Mouse (Mus musculus) neural tube, embryonic 14.5 days (tissue): ENCODE data around the gene Cd84. TPM values are rescaled to one million over a fixed set of nuclear protein-coding genes. Genes with fewer than 3 reads are reported as not detected.
"Not testable (repeated sequence)": the region's sequence is repeated elsewhere in the genome, so short reads cannot be mapped to it uniquely, and the experiment has no call there.

ENCODE experiments used
- ATAC-seq: fragments of 200-750 bp; cut with Nextera tagmentation; 2 replicates; pipeline ENCODE4 v1.8.0; 2017; ENCODE audit warnings: low read depth, mild to moderate bottlenecking, moderate TSS enrichment, moderate library complexity
- H3K27ac ChIP-seq: fragments of 300-500 bp; sonication (generic); 2 replicates; pipeline ENCODE4 v1.5.1; 2014; ENCODE audit warnings: low read depth, mild to moderate bottlenecking, control low read depth, low read length, moderate library complexity, mixed read lengths
- H3K27me3 ChIP-seq: fragments of 300-500 bp; sonication (generic); 2 replicates; pipeline ENCODE4 v1.6.1; 2014; ENCODE audit warnings: low read length; ENCODE audit not compliant: control insufficient read depth, insufficient read depth
- H3K36me3 ChIP-seq: fragments of 300-500 bp; sonication (generic); 2 replicates; pipeline ENCODE4 v1.6.1; 2014; ENCODE audit warnings: low read length, mixed read lengths; ENCODE audit not compliant: control insufficient read depth, insufficient read depth
- H3K4me1 ChIP-seq: fragments of 300-500 bp; sonication (generic); 2 replicates; pipeline ENCODE4 v1.6.1; 2014; ENCODE audit warnings: low read length; ENCODE audit not compliant: control insufficient read depth, insufficient read depth
- H3K4me2 ChIP-seq: fragments of 300-500 bp; sonication (generic); 2 replicates; pipeline ENCODE4 v1.6.1; 2014; ENCODE audit warnings: mild to moderate bottlenecking, low read depth, low read length, control low read depth
- H3K4me3 ChIP-seq: fragments of 300-500 bp; sonication (generic); 2 replicates; pipeline ENCODE4 v1.5.1; 2014; ENCODE audit warnings: low read depth, low read length, control low read depth, mixed read lengths
- H3K9ac ChIP-seq: fragments of 300-500 bp; sonication (generic); replicated peaks from 2 replicates; pipeline ENCODE4 v1.6.1; 2014; ENCODE audit warnings: low read depth, mild to moderate bottlenecking, control low read depth, low read length, mixed read lengths
- H3K9me3 ChIP-seq: fragments of 300-500 bp; sonication (generic); 2 replicates; pipeline ENCODE4 v1.6.1; 2016; ENCODE audit warnings: low read length; ENCODE audit not compliant: control insufficient read depth
- WGBS: fragments of 180-500 bp; shearing (Covaris S2); extraction: QIAGEN DNeasy Blood & Tissue Kit; methylation state at CpG from one replicate; pipeline ENCODE4 v1.1.7; 2014; 5-methylcytosine and 5-hydroxymethylcytosine counted together
- polyA plus RNA-seq: library from polyadenylated mRNA; unstranded; fragments of >200 nt; fragmentation: Nextera tagmentation; extraction: Ambion mirVana; gene quantifications from 2 replicates; pipeline ENCODE4 v1.2.1, GENCODE M21; 2014

Cd84 gene
- polyA plus RNA-seq = 0.95 and 1.5 TPM in 2 replicates

DNA sequence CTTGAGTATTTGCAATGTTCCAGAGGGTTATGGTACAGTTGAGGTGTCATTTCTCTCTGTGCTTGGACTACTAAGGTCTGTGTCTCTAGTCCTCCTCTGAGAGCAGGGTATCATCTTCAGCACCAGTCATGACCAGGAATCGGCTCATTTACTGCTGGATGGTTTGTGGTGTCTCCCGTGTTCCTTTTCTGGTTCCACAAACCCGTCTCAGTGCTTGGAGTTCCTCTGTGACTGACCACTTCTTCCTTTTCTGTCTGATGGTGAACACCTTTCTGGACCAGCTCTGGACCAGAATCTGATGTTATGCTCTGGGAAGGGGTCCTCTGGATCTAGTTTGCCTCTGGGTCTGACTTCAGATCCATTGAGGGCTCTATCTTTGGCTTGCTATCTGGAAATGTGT lies at the start of gene Cd84:
TSS of gene Cd84 (plus strand) at position 210 of the 400 bp plus-strand sequence.
- Histone ChIP-seq H3K27ac (no peak within 1 kb of the TSS), H3K4me1 (no peaks in the 10 kb centered on the region), H3K27me3 (no peaks in the 10 kb centered on the region), H3K4me2 (no peak within 1 kb of the TSS), H3K4me3 (no peak within 1 kb of the TSS), H3K9ac (no peak within 1 kb of the TSS), H3K36me3 (no peaks in the 10 kb centered on the region), H3K9me3 (no peaks in the 10 kb centered on the region)
- WGBS = 91% methylated on average over 3 of the region's 3 CpGs
- no peak for ATAC-seq

DNA sequence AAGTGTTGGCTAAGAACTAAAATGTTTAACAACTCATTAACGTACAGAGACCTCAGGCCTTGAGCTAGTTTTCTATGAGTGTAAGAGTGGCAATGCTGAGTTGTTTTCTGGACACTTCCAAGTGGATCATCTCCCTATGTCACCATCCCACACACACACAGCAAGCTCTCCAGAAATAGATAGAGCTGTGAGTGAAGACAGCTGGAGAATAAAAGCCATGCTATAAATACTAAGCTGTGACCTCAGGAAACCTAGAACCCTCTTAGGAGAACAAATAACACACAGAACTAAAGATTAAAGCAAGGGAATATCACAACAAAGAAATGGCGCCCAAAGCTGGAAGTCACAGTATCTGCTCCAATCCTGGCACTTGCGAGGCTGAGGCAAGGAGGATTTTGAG lies 48.0 kb upstream of the Cd84 start:
- 93% methylated on average over 3 of the region's 3 CpGs for WGBS
- H3K27me3 ChIP-seq = no peaks in the 10 kb centered on the region

DNA sequence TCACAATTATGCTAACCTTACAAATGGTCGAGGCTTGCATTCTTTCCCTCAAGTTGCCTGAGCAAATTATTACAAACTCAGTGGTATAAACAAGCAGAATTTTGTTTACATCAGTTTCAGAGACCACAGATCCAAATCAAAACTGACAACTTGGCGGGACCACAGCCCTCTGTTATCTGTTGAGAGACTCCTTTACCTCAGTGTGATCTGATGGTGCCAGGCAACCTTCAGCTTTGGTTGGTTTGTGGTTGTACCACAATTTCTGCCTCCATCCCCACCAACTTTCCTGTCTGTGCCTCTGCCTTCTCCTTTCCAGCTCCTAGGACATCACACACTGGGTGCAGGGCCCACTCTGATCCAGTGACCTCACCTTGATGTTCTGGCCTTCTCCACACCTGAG lies 43.3 kb upstream of the Cd84 start:
- H3K4me3 ChIP-seq = no peak overlapping the region
- no peaks in the 10 kb centered on the region for H3K36me3 ChIP-seq
- H3K27ac ChIP-seq = no peak overlapping the region
- 85% methylated on average over 2 of the region's 2 CpGs for WGBS
- no peaks in the 10 kb centered on the region for H3K27me3 ChIP-seq
- no peaks in the 10 kb centered on the region for H3K9me3 ChIP-seq
- H3K4me2 ChIP-seq = no peak overlapping the region
- H3K9ac ChIP-seq = no peak overlapping the region
- ATAC-seq = no peak
- no peaks in the 10 kb centered on the region for H3K4me1 ChIP-seq

More for the DNA sequence above, 48.0 kb upstream of the Cd84 start:
- no peak for ATAC-seq
- Histone ChIP-seq H3K4me2 (no peak overlapping the region), H3K36me3 (no peaks in the 10 kb centered on the region), H3K27ac (no peak overlapping the region), H3K9me3 (no peaks in the 10 kb centered on the region), H3K9ac (no peak overlapping the region), H3K4me3 (no peak overlapping the region), H3K4me1 (no peaks in the 10 kb centered on the region)

DNA sequence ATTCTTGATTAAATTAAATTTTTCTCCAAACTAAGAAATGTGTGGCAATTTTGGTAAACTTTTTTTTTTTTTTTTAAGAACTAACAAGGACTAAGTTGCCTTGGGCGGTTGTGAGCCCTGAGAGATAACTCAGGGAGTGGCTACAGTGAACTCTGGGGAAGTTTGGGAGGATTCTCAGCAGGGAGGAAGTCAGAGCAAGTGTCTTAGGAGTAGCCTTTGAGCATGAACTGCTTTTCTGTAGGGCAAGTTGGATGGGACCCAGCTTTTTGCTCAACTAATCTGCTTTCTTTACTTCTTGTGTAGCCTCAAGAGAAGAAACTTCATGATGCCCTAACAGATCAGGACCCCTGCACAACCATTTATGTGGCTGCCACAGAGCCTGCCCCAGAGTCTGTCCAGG lies 41.7 kb upstream of the Cd84 start:
- Histone ChIP-seq H3K27ac (no peak overlapping the region), H3K4me3 (no peak overlapping the region), H3K27me3 (no peaks in the 10 kb centered on the region), H3K9ac (no peak overlapping the region), H3K9me3 (no peaks in the 10 kb centered on the region), H3K36me3 (no peaks in the 10 kb centered on the region), H3K4me2 (no peak overlapping the region), H3K4me1 (no peaks in the 10 kb centered on the region)
- no peak for ATAC-seq
- 73% methylated on average over 1 of the region's 1 CpGs for WGBS

DNA sequence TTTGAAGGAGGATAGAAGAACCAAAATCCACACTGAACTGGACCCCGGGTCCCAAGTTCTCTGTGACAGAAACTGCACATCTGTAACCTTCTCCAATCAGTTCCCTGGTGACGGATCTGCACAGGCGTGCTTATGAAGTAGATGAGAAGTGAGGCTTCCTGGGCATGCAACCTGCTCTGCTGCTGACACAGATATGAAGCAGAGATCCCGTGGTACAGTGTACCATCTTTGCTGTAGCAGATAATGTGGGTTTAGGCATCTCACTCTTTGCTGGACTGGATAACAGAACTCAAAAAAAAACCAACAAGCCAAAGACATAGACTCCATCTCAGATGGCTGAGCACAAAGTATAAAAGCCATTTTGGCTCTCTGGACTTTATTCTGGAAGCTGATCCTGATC lies 39.8 kb upstream of the Cd84 start:
- no peaks in the 10 kb centered on the region for H3K27me3 ChIP-seq
- 93% methylated on average over 4 of the region's 4 CpGs for WGBS
- ATAC-seq = no peak

DNA sequence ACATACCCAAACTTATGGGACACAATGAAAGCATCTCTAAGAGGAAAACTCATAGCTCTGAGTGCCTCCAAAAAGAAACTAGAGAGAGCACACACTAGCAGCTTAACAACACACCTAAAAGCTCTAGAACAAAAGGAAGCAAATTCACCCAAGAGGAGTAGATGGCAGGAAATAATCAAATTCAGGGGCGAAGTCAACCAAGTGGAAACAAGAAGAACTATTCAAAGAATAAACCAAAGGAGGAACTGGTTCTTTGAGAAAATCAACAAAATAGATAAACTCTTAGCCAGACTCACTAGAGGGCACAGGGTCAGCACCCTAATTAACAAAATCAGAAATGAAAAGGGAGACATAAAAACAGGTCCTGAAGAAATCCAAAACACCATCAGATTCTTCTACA lies 28.4 kb upstream of the Cd84 start:
- not testable (repeated sequence) for H3K9ac ChIP-seq, H3K27ac ChIP-seq, H3K27me3 ChIP-seq, H3K9me3 ChIP-seq, H3K4me3 ChIP-seq, H3K36me3 ChIP-seq, H3K4me2 ChIP-seq, ATAC-seq, H3K4me1 ChIP-seq
- WGBS = 81% methylated on average over 1 of the region's 1 CpGs

More for the DNA sequence above, 39.8 kb upstream of the Cd84 start:
- no peak overlapping the region for H3K9ac ChIP-seq
- no peak overlapping the region for H3K27ac ChIP-seq
- H3K4me2 ChIP-seq = no peak overlapping the region
- H3K36me3 ChIP-seq = no peaks in the 10 kb centered on the region
- H3K4me1 ChIP-seq = no peaks in the 10 kb centered on the region
- H3K9me3 ChIP-seq = no peaks in the 10 kb centered on the region
- no peak overlapping the region for H3K4me3 ChIP-seq

DNA sequence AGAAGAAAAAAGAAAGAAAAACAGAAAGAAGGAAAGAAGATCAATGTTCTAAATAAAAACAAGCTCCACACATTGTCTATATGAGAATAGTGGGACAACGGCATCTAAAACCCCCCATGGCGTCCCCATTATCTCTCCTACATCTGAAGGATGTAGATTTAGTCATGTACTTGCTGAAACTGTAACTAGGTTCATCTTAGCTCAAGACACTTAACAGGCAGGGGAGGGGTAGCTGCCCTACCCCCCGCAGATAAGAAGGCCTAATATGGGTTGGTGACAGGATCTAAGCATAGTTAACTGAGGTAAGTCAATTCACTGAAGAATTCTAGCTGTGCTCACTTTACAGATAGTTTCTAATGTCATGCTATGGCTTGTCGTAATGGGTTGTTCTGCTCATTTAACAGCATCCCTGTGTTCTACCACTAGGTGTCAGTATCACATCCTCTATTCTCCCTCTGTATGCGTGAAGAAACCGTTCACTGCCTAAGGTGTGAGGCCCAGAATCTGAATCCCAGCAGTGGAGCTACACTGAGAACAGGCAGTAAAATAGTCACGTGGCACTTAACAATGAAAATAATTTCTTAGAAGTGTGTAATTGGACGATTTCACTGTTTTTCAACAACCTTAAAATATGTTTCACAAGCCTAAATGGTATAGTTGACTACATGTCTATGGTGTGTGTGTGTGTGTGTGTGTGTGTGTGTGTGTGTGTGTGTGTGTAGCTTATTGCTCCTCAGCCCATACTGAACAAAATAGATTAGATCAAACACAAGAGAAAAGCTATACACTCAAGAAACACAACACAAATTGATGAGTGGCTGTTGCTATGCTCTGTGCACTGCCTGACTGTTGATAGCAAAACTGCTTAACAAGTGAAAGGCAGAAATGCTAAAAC lies 23.7 kb upstream of the Cd84 start:
- ATAC-seq = peak; percentile 99
- no peak overlapping the region for H3K9ac ChIP-seq

DNA sequence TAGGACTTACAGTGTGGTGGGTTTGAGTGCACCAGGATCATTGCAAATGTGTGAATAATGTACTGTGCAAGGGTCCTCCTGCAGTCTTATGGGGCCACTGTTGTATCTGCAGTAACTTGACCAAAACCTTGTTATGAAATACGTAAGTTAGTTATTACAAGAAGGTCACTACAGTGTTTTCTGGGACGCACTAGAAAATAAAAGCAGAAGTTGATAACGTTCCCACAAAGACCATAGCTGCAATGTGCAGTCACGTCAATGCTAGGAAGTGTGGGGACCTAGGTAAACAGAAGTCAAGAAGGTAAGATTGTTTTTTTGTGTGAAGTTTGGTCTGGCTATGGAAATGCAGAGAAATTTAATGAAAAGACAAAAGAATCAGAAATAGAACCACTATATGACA lies 22.5 kb upstream of the Cd84 start:
- no peak for ATAC-seq
- Histone ChIP-seq H3K27me3 (no peaks in the 10 kb centered on the region), H3K27ac (no peak overlapping the region), H3K9ac (no peak overlapping the region), H3K4me1 (no peaks in the 10 kb centered on the region), H3K36me3 (no peaks in the 10 kb centered on the region), H3K4me3 (no peak overlapping the region), H3K9me3 (no peaks in the 10 kb centered on the region), H3K4me2 (no peak overlapping the region)
- 90% methylated on average over 4 of the region's 4 CpGs for WGBS

More for the DNA sequence above, 23.7 kb upstream of the Cd84 start:
- no peaks in the 10 kb centered on the region for H3K4me1 ChIP-seq
- H3K36me3 ChIP-seq = no peaks in the 10 kb centered on the region
- H3K27me3 ChIP-seq = no peaks in the 10 kb centered on the region
- no peak overlapping the region for H3K4me3 ChIP-seq
- H3K9me3 ChIP-seq = no peaks in the 10 kb centered on the region
- H3K27ac ChIP-seq = no peak overlapping the region
- 13% methylated on average over 8 of the region's 8 CpGs for WGBS
- H3K4me2 ChIP-seq = no peak overlapping the region

DNA sequence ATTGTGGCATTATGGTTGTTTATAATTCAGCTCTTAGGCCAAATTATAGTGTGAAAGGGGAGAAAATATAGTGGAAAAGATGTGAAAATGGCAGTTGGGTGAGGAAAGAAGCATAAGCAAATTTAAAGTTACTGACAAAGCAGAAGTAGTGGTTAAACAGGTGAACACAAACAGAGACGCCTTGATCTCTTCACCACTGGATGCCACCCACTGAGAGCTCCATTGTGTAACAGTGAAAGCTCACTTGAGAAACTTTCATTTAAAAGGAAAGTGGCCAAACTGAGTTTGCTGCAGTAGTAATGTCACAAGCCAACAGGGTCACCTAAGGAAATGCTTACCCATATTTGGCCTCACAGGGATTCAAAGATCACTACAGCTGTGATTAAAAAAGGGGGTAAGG lies 18.2 kb upstream of the Cd84 start:
- 13% methylated on average over 1 of the region's 1 CpGs for WGBS
- Histone ChIP-seq H3K4me1 (no peaks in the 10 kb centered on the region), H3K9me3 (no peaks in the 10 kb centered on the region)

More for the DNA sequence above, 18.2 kb upstream of the Cd84 start:
- Histone ChIP-seq H3K27me3 (no peaks in the 10 kb centered on the region), H3K4me2 (no peak overlapping the region), H3K27ac (no peak overlapping the region), H3K4me3 (no peak overlapping the region), H3K9ac (no peak overlapping the region), H3K36me3 (no peaks in the 10 kb centered on the region)
- no peak for ATAC-seq
